Mouse (Mus musculus): ENCODE data around the gene Rap1gap. TPM values are rescaled to one million over a fixed set of nuclear protein-coding genes. Genes with fewer than 3 reads are reported as not detected.

The Rap1gap gene
- polyA plus RNA-seq, 2 experiments = 1.7 to 2.7 TPM

- no peak overlapping the region for H3K27ac ChIP-seq
- no peak overlapping the region for H3K4me2 ChIP-seq (ENCODE audit: low read depth)
- no peak overlapping the region for H3K4me3 ChIP-seq (ENCODE audit: insufficient read depth in 1 of 2, low read depth in 2 of 2, low read length in 2 of 2)
- H3K9ac ChIP-seq (replicated peaks) = no peak overlapping the region
- 65% methylated on average over 3 of the region's 3 CpGs for WGBS (ENCODE audit: insufficient replicate concordance)
- no peaks in the 10 kb centered on the region for H3K9me3 ChIP-seq (ENCODE audit: control insufficient read depth, low read length)
- H3K27me3 ChIP-seq (ENCODE audit: control insufficient read depth, insufficient read depth, low read length) = peaks cover 14% of the 10 kb centered on the region
- DNase-seq (ENCODE audit: low read depth in 3 of 3, low spot score in 3 of 3) (no peak), ATAC-seq (ENCODE audit: insufficient read depth) (no peak)
- no peak for TF ChIP-seq CTCF (IDR thresholded peaks at IDR 0.05; ENCODE audit: low read depth)
- TF ChIP-seq EP300 (IDR thresholded peaks at IDR 0.05; ENCODE audit: low read depth) = no peak
- H3K36me3 ChIP-seq (replicated peaks; ENCODE audit: control insufficient read depth, insufficient read depth, low read depth) = no peaks in the 10 kb centered on the region
- H3K4me1 ChIP-seq (replicated peaks; ENCODE audit: control insufficient read depth in 2 of 2, insufficient read depth in 2 of 2, low read length in 1 of 2) = no peaks in the 10 kb centered on the region
These were observed 67.8 kb downstream of the Rap1gap start for GRCm38 (mm10) chr4:137732361-137732760.

DNA sequence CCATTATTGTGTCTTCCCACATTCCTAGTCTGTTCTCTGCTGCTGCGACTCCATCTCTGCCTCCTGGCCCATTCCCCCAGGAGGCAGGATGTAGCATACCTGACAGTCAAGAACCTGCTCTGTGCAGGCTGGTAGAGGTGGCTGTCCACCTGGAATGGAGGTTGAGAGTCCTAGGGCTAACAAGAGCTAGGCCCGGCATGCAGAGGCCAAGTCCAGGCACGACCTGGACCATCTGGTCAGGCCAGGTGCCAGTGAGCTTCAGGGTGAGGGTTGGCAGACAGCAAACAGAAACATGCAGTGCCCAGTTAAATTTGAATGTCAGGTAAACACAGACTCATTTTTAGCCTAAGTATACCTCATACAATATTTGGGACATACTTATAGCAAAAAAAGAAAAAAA is 68.4 kb downstream of the Rap1gap start:
- 64% methylated on average over 3 of the region's 3 CpGs for WGBS (ENCODE audit: insufficient replicate concordance)
- H3K9ac ChIP-seq (replicated peaks) = no peak overlapping the region

GRCm38 (mm10) chr4:137733459-137733858 is 68.9 kb downstream of the Rap1gap start:
- TF ChIP-seq CTCF (IDR thresholded peaks at IDR 0.05; ENCODE audit: low read depth) = peak; percentile 55
- no peak for TF ChIP-seq EP300 (IDR thresholded peaks at IDR 0.05; ENCODE audit: low read depth)
- no peak overlapping the region for H3K9ac ChIP-seq (replicated peaks)
- no peaks in the 10 kb centered on the region for H3K9me3 ChIP-seq (ENCODE audit: control insufficient read depth, low read length)
- no peaks in the 10 kb centered on the region for H3K36me3 ChIP-seq (replicated peaks; ENCODE audit: control insufficient read depth, insufficient read depth, low read depth)
- H3K4me2 ChIP-seq (ENCODE audit: low read depth) = no peak overlapping the region
- ATAC-seq (ENCODE audit: insufficient read depth) (no peak), DNase-seq (ENCODE audit: low read depth in 3 of 3, low spot score in 3 of 3) (no peak)
- H3K27me3 ChIP-seq (ENCODE audit: control insufficient read depth, insufficient read depth, low read length) = peaks cover 11% of the 10 kb centered on the region
- WGBS (ENCODE audit: insufficient replicate concordance) = 66% methylated on average over 5 of the region's 5 CpGs
- H3K27ac ChIP-seq = no peak overlapping the region
- no peak overlapping the region for H3K4me3 ChIP-seq (ENCODE audit: insufficient read depth in 1 of 2, low read depth in 2 of 2, low read length in 2 of 2)
- no peaks in the 10 kb centered on the region for H3K4me1 ChIP-seq (replicated peaks; ENCODE audit: control insufficient read depth in 2 of 2, insufficient read depth in 2 of 2, low read length in 1 of 2)

More for the DNA sequence above, 68.4 kb downstream of the Rap1gap start:
- ATAC-seq (ENCODE audit: insufficient read depth) (no peak), DNase-seq (ENCODE audit: low read depth in 3 of 3, low spot score in 3 of 3) (no peak)
- no peak for TF ChIP-seq EP300 (IDR thresholded peaks at IDR 0.05; ENCODE audit: low read depth)
- Histone ChIP-seq H3K27me3 (ENCODE audit: control insufficient read depth, insufficient read depth, low read length) (peaks cover 14% of the 10 kb centered on the region), H3K9me3 (ENCODE audit: control insufficient read depth, low read length) (no peaks in the 10 kb centered on the region), H3K36me3 (replicated peaks; ENCODE audit: control insufficient read depth, insufficient read depth, low read depth) (no peaks in the 10 kb centered on the region), H3K4me2 (ENCODE audit: low read depth) (no peak overlapping the region), H3K4me3 (ENCODE audit: insufficient read depth in 1 of 2, low read depth in 2 of 2, low read length in 2 of 2) (no peak overlapping the region), H3K27ac (no peak overlapping the region), H3K4me1 (replicated peaks; ENCODE audit: control insufficient read depth in 2 of 2, insufficient read depth in 2 of 2, low read length in 1 of 2) (no peaks in the 10 kb centered on the region)

DNA sequence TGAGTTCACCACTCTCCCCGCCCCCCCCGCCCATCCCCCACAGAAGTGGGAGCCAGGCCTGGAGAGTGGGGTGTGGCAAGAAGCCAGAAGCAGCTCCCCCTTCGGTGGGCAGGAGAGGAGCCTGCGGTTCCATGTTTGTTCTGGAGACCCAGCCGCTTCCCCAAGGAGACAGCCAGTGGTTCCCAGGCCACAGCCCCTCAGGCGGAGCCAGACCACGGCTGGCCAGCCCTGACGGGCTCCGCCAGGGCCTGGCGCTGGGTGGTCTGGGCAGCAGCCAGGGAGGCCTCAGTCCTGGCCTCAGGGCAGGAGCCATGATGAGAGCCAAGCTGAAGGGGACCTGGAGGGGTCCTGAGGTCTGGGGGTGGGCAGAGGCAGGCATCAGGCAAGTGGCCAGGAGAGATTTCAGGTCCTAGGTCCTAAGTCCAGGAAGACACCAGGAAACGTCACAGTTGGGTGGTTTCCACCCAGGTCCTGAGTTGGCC is 71.7 kb downstream of the Rap1gap start:
- TF ChIP-seq EP300 (IDR thresholded peaks at IDR 0.05; ENCODE audit: low read depth) (no peak), CTCF (IDR thresholded peaks at IDR 0.05; ENCODE audit: low read depth) (no peak)
- H3K36me3 ChIP-seq (replicated peaks; ENCODE audit: control insufficient read depth, insufficient read depth, low read depth) = no peaks in the 10 kb centered on the region

GRCm38 (mm10) chr4:137737760-137738159 is 73.2 kb downstream of the Rap1gap start:
- WGBS (ENCODE audit: insufficient replicate concordance) = 34% methylated on average over 3 of the region's 3 CpGs
- Histone ChIP-seq H3K9ac (replicated peaks) (no peak overlapping the region), H3K36me3 (replicated peaks; ENCODE audit: control insufficient read depth, insufficient read depth, low read depth) (no peaks in the 10 kb centered on the region), H3K27me3 (ENCODE audit: control insufficient read depth, insufficient read depth, low read length) (no peaks in the 10 kb centered on the region; the same call in 1 of the 2 replicates), H3K27ac (no peak overlapping the region), H3K4me1 (replicated peaks; ENCODE audit: control insufficient read depth in 2 of 2, insufficient read depth in 2 of 2, low read length in 1 of 2) (peaks cover 0 to 9% of the 10 kb centered on the region in 2 experiments; a peak in 1 of 4 replicates), H3K4me2 (ENCODE audit: low read depth) (no peak overlapping the region), H3K9me3 (ENCODE audit: control insufficient read depth, low read length) (no peaks in the 10 kb centered on the region), H3K4me3 (ENCODE audit: insufficient read depth in 1 of 2, low read depth in 2 of 2, low read length in 2 of 2) (no peak overlapping the region)
- DNase-seq (ENCODE audit: low read depth in 3 of 3, low spot score in 3 of 3) = no peak
- TF ChIP-seq EP300 (IDR thresholded peaks at IDR 0.05; ENCODE audit: low read depth) = no peak
- no peak for ATAC-seq (ENCODE audit: insufficient read depth)

More for the DNA sequence above, 71.7 kb downstream of the Rap1gap start:
- DNase-seq (ENCODE audit: low read depth in 3 of 3, low spot score in 3 of 3) (no peak), ATAC-seq (ENCODE audit: insufficient read depth) (no peak)
- H3K4me2 ChIP-seq (ENCODE audit: low read depth) = no peak overlapping the region
- no peaks in the 10 kb centered on the region for H3K9me3 ChIP-seq (ENCODE audit: control insufficient read depth, low read length)
- WGBS (ENCODE audit: insufficient replicate concordance) = 54% methylated on average over 11 of the region's 11 CpGs
- H3K4me3 ChIP-seq (ENCODE audit: insufficient read depth in 1 of 2, low read depth in 2 of 2, low read length in 2 of 2) = no peak overlapping the region
- peaks cover 0 to 9% of the 10 kb centered on the region in 2 experiments; a peak in 1 of 4 replicates for H3K4me1 ChIP-seq (replicated peaks; ENCODE audit: control insufficient read depth in 2 of 2, insufficient read depth in 2 of 2, low read length in 1 of 2)
- H3K9ac ChIP-seq (replicated peaks) = no peak overlapping the region
- no peaks in the 10 kb centered on the region; the same call in 1 of the 2 replicates for H3K27me3 ChIP-seq (ENCODE audit: control insufficient read depth, insufficient read depth, low read length)
- H3K27ac ChIP-seq = no peak overlapping the region

All from liver, embryonic 14.5 days (tissue).